11 mouse cellular contexts compared by ENCODE assay signal in genomic region chr5:45323500-45323899, GRCm38 (mm10).
DNase-seq lines count a peak whose midpoint lies in the region; ATAC-seq and TF ChIP-seq lines count a peak whose summit lies in the region.
"Had no signal": no experiment of that assay in that cellular context is flagged by ENCODE, and none has a peak within 500 bp of the region (broad histone marks: within the 10 kb centered on the region; RNA-seq: fewer than 3 reads in every experiment).

No protein-coding gene starts in this region.

- no peaks in the 10 kb centered on the region for H3K9me3 ChIP-seq in liver, postnatal 0 days (ENCODE audit: low read length)
- no peaks in the 10 kb centered on the region for H3K9me3 ChIP-seq in liver, embryonic 11.5 days (ENCODE audit: control insufficient read depth, low read length)
- H3K9me3 ChIP-seq: hindbrain, embryonic 12.5 days; limb, embryonic 12.5 days had no signal

- H3K4me2 ChIP-seq in liver, postnatal 0 days (ENCODE audit: low read depth, low read length), result no peak overlapping the region
- H3K4me2 ChIP-seq in liver, embryonic 11.5 days, result no peak overlapping the region
- H3K4me2 ChIP-seq: hindbrain, embryonic 12.5 days; limb, embryonic 12.5 days; midbrain, embryonic 11.5 days had no signal

- H3K27me3 ChIP-seq in liver, postnatal 0 days (ENCODE audit: insufficient read depth, low read length), result no peaks in the 10 kb centered on the region
- no peaks in the 10 kb centered on the region for H3K27me3 ChIP-seq in liver, embryonic 11.5 days (replicated peaks; ENCODE audit: control insufficient read depth, insufficient read depth, low read length)
- H3K27me3 ChIP-seq: hindbrain, embryonic 12.5 days; limb, embryonic 12.5 days had no signal

- TF ChIP-seq CTCF in liver, postnatal 0 days (IDR thresholded peaks at IDR 0.05; ENCODE audit: low read depth), result no peak

- no peak for TF ChIP-seq EP300 in liver, postnatal 0 days (IDR thresholded peaks at IDR 0.05; ENCODE audit: low read depth)

- peak; percentile 16 for DNase-seq in liver, postnatal 0 days
- DNase-seq in liver, embryonic 11.5 days (ENCODE audit: low spot score), result no peak
- DNase-seq in adrenal gland, postnatal 25 days, result peak; percentile 5
- DNase-seq in kidney, adult 9 months, result peak; percentile 57
- DNase-seq in natural killer cell, adult 2 months (ENCODE audit: low spot score in 2 of 2), result no peak
- DNase-seq in layer of hippocampus, adult 18-20 months (ENCODE audit: low spot score in 2 of 2), result no peak
- DNase-seq: retina, postnatal 1 day had no signal

- H3K27ac ChIP-seq in liver, postnatal 0 days (ENCODE audit: low read depth), result no peak overlapping the region
- no peak overlapping the region for H3K27ac ChIP-seq in liver, embryonic 11.5 days (ENCODE audit: low read depth, low read length)
- H3K27ac ChIP-seq: hindbrain, embryonic 12.5 days; limb, embryonic 12.5 days had no signal

- no peak overlapping the region for H3K9ac ChIP-seq in liver, postnatal 0 days (replicated peaks)
- H3K9ac ChIP-seq in liver, embryonic 11.5 days (ENCODE audit: low read depth, low read length), result no peak overlapping the region
- H3K9ac ChIP-seq: hindbrain, embryonic 12.5 days; limb, embryonic 12.5 days had no signal

- 0 out of 2 replicates have a peak, but pooled peaks cover 3% of the 10 kb centered on the region for H3K4me1 ChIP-seq in liver, postnatal 0 days (ENCODE audit: insufficient read depth)
- H3K4me1 ChIP-seq in liver, embryonic 11.5 days (replicated peaks; ENCODE audit: control insufficient read depth, insufficient read depth, low read length), result no peaks in the 10 kb centered on the region
- H3K4me1 ChIP-seq: hindbrain, embryonic 12.5 days; limb, embryonic 12.5 days had no signal

- 51% methylated on average over 4 of the region's 4 CpGs for WGBS in liver, postnatal 0 days (ENCODE audit: insufficient replicate concordance)
- 45% methylated on average over 4 of the region's 4 CpGs for WGBS in liver, embryonic 11.5 days

- no peak overlapping the region for H3K4me3 ChIP-seq in liver, postnatal 0 days (ENCODE audit: low read depth, low read length)
- H3K4me3 ChIP-seq in liver, embryonic 11.5 days (ENCODE audit: low read depth, low read length), result no peak overlapping the region
- H3K4me3 ChIP-seq: hindbrain, embryonic 12.5 days; limb, embryonic 12.5 days had no signal

- 0 out of 2 replicates have a peak, but pooled peaks have one; percentile 23 for ATAC-seq in liver, postnatal 0 days
- ATAC-seq in liver, embryonic 11.5 days (replicated peaks; ENCODE audit: low FRiP score), result no peak; the same call in 1 of the 2 replicates
- ATAC-seq in megakaryocyte progenitor cell, adult 5-6 weeks (replicated peaks; ENCODE audit: poor library complexity), result peak; percentile 96

- no peaks in the 10 kb centered on the region for H3K36me3 ChIP-seq in liver, postnatal 0 days (replicated peaks; ENCODE audit: insufficient read depth, low read length)
- H3K36me3 ChIP-seq in liver, embryonic 11.5 days (ENCODE audit: control insufficient read depth, insufficient read depth, low read length), result no peaks in the 10 kb centered on the region
- H3K36me3 ChIP-seq: hindbrain, embryonic 12.5 days; limb, embryonic 12.5 days had no signal

Comparison
In these comparisons a context has a peak if more than half of its experiments do, and no peak if none do; other contexts are left out.
1. DNase-seq: peak in liver, postnatal 0 days (single experiment), adrenal gland, postnatal 25 days (single experiment) and kidney, adult 9 months (single experiment); none in liver, embryonic 11.5 days (single experiment), natural killer cell, adult 2 months (0 of 2) and layer of hippocampus, adult 18-20 months (0 of 2).